Mouse (Mus musculus): ENCODE data around the gene Sept12.

Gene Sept12

GRCm38 (mm10) chr16:4997553-4997952 is at the start of gene Sept12:
Gene Sept12, minus strand, starts transcription at chr16:4997852.
- in situ Hi-C loops (cut with MseI, MboI): no loop called here

DNA sequence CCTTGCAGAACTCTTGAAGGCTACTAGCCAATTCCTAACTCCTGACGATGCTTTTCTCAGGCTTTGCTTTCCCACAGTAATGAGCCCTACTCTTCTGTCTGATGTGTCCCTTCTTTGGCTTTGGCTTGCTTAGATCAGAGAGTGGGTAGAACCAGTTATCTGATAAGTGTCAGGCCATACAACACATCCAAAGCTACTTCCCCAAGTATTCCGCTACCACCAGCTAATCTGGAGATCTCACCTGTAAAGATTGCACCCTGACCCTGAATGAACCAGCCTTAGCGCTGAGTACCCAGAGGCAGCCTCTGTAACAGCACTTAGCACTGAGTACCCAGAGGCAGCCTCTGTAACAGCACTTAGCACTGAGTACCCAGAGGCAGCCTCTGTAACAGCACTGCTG is 47.7 kb upstream of the Sept12 start:
- in situ Hi-C loops (cut with MseI, MboI): no loop called here

DNA sequence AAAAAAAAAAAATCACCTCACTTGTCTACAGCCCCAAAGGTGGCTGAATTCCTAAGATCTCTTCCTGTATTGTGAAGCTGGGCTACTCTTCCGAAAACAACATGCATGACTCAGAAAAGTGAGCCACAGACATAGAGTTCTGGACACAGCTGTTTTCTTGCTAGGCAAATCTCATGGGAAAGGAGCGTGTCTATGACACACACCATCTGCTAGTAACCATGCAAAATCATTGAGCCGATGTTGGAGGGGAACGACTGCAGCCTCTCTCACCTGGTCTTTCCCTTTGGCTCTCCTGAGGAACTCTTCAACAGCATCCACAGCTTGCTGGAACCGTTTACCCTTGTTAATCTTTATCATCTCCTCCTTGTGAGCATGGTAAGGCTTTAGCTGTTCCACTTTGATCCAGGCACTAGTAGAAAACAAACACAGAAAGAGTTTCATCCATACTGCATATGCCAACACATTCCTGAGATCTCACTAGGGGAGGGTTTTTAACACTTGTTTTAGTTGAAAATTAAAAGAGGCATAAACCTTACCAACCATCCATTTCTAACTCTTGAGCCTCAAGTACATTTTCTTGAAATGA is 39.1 kb upstream of the Sept12 start:
- in situ Hi-C loops (cut with MseI, MboI): no loop called here

DNA sequence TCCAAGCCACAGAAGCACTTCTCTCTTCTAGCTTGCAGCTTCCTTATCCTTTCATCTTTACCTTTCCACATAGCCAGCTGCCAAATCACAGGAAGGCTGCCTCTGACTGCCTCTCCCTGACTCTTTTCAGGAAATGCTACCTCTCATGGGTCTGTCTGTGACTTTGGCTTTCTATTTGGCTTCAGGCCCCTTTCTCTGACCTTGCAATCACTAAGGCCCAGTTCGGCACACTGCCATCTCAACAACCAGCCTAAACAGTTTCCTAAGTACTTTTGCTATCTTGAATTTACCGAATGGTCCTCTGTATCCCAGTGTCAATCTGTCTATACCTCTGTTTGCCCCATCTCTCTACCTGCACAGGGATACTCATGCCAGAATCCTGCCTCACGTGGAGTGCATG is 37.9 kb upstream of the Sept12 start:
- in situ Hi-C loops (cut with MseI, MboI): no loop called here

GRCm38 (mm10) chr16:5029847-5030246 is 32.2 kb upstream of the Sept12 start:
- in situ Hi-C loops (cut with MseI, MboI): no loop called here

DNA sequence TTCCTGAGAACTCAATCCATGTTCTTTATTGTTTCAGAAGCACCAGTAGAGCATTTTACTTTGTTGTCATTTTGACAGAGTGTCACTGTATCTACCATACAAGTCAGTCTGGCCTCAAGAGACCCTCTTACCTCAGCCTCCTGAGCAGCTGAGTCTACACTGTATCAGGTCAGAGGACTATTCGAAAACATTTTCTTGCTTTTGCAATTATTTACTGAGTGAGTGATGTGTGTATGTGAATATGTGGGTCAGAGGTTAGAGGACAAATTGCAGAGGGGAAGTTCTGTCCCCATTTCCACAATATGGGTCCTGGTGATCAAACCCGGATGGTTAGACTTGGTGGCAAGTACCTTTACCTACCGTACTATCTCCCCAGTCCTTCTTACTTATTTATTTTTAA is 26.4 kb upstream of the Sept12 start:
- in situ Hi-C loops (cut with MseI, MboI): no loop called here

GRCm38 (mm10) chr16:5014578-5014977 is 16.9 kb upstream of the Sept12 start:
- in situ Hi-C loops (cut with MseI, MboI): no loop called here

DNA sequence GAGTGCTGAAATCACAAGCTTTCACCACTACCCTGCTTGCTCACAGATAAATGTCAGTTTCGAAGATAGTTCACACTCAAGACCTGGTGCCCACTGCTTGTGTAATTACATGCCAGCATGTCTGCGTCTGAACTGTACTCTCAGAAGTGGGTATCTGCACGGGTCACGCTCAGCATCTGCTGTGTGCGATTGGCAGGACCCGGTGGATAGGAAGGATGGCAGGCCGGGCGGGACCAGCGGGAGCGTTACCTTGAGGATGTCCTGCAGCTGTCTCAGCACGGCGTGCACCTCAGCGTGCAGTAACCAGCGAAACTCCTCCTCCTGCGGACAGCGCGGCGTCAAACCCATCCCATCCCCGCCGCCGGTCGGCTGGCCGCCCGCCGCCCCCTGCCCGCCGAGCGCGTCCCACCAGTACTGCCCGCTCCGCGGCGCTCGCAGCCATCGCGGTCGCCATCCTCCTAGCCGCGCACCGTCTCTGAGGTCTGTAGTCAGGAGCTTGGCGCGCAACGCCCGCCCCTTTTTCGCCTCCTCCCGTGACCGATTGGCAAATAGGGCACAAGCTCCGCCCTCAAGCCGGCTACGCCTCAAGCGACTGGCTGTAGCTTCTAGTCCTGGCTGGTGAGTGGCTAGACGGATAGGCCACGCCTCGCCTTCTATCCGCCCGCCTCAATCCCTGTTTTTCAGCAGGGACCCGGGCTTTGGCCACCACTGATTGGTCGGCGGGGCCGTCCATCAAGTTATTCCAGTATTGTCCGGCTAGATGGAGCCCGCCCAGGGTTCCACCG is 15.6 kb upstream of the Sept12 start, which contains the start of gene Rogdi:
Rogdi (minus strand) TSS at position 500 of the 785 bp plus-strand sequence.
- in situ Hi-C loops (cut with MseI, MboI): no loop called here

GRCm38 (mm10) chr16:5012036-5013005 is 14.7 kb upstream of the Sept12 start:
- in situ Hi-C loops (cut with MseI, MboI): no loop called here

DNA sequence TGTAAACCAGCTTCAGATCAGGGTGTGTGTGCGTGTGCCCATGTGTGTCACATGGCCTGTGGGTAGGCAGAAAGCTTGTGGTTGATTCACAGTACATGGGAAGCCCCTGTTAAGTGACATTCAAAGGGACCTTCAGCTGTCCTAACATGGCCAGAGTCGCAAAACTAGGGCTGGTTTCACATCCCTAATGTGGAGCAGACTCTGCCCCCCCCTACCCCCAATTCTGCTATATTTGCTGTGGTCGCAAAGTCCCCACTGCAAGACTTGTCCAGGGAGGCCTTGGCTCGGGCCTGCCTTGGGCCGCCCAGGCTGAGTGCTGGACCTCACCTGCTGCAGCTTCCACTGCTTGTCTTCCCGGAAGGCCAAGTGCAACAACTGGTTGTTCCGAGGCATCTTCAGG is 13.6 kb upstream of the Sept12 start:
- in situ Hi-C loops (cut with MseI, MboI): no loop called here

DNA sequence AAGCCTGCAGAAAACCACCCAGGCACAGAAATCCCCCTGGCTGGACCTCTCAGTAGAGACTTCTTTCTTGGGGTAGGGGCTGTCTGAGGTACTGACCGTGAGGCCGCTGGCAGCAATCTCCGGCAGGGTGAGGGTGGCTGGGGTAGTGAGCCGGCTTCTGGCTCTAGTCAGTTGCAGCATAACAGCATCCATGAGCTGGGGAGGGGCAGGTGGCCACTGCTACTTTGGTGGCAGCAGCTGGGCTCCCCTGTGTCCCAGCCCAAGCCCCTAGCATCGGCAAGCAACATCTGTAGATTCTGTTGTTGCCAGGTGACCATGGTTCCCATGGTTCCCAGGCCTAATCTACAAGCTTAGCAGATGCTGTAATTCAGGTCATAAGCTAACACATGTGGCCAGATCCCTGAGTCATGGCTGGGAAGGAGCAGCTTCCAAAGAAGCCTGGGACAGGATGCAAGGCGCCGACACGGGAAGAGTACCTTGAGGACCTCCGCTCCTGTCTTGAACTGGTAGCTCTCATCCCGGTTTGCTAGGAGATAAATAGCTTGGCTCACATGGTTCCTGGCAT is 12.8 kb upstream of the Sept12 start:
- in situ Hi-C loops (cut with MseI, MboI): no loop called here

- in situ Hi-C loops (cut with MseI, MboI): no loop called here
These were observed 10.4 kb upstream of the Sept12 start for GRCm38 (mm10) chr16:5008076-5008475.

- in situ Hi-C loops (cut with MseI, MboI): no loop called here
These were observed 9.8 kb upstream of the Sept12 start for GRCm38 (mm10) chr16:5007492-5007891.

- in situ Hi-C loops (cut with MseI, MboI): no loop called here
These were observed 9.4 kb upstream of the Sept12 start, which contains the start of gene Smim22 for GRCm38 (mm10) chr16:5007067-5007466. Gene Smim22, plus strand, starts transcription at chr16:5007288.

- in situ Hi-C loops (cut with MseI, MboI): no loop called here
These were observed 3.0 kb upstream of the Sept12 start for GRCm38 (mm10) chr16:5000611-5001010.

- in situ Hi-C loops (cut with MseI, MboI): no loop called here
These were observed 1.3 kb upstream of the Sept12 start for GRCm38 (mm10) chr16:4998984-4999383.

GRCm38 (mm10) chr16:4993276-4993675 is 4.4 kb downstream of the Sept12 start:
- in situ Hi-C loops (cut with MseI, MboI): no loop called here

- in situ Hi-C loops (cut with MseI, MboI): no loop called here
These were observed 12.9 kb downstream of the Sept12 start for GRCm38 (mm10) chr16:4984717-4985116.

DNA sequence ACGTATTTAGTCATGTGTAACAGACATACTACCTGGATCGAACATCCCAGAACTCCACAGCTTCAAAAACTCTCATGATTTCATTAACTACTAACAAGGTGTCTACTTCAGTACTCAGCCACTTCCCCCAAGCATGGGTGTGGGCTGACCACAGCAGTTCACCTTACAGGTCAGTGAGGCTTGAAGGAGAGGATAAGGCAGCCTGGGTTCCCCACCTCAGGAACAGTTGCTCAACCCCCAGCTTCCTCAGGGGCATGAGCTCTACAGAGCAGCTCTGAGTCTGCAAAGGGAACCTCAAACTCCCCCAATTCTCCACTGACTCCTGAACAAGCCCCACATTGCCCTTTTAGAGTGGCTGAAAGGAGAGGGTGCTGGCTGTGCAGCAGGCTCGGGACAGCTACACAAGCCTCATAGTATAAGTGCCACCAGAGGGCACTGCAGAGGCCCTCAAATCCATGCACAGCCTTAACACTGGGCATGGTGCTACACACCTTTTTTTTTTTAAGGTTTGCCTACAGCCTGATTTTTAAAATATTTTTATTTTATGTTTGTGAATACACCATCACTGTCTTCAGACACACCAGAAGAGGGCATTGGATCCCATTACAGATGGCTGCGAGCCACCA is 17.8 kb downstream of the Sept12 start:
- in situ Hi-C loops (cut with MseI, MboI): no loop called here

DNA sequence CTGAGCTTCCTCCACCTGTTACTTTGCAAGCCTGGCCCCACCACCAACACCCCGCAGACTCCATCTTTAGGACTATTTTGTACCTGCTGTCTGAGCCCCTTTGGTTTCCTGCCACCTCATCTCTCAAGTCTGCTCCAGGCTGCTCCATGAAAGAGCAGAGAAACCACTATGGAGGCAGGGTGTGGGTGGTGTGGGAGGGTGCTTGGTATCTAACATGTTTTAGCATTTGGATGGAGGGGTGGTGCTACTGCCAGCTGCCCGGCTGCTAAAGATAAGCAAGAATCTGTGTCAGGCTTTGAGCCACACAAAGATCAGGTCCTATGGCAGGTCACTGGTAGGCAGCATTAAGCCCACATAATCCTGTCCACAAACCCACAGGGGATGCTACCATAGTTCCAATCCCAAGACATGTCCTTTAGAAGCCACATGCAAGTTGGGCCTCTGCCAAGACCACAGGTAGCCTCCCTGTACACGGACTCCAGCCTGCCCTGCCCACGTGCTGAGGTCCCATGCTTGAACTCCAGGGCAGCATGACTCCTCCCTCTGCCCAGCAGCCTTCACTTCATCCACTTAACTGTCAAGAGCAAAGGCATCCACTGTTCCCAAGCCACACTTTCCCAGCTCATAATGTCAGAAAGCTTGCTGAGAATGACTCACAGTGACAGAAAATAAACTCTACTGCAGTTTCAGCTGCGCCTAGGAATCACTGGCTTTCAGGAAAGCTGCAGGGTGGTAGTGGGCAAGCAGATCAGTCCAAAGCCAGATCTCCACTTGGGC is 19.2 kb downstream of the Sept12 start:
- in situ Hi-C loops (cut with MseI, MboI): no loop called here

- in situ Hi-C loops (cut with MseI, MboI): no loop called here
These were observed 21.5 kb downstream of the Sept12 start for GRCm38 (mm10) chr16:4976180-4976579.
